Mouse (Mus musculus) intestine, postnatal 0 days (tissue): ENCODE data around the gene Sumo2. TPM values are rescaled to one million over a fixed set of nuclear protein-coding genes. Genes with fewer than 3 reads are reported as not detected.
A peak's percentile ranks its signal among the peaks of the same experiment; 100 is the strongest.
"Not testable (repeated sequence)": the region's sequence is repeated elsewhere in the genome, so short reads cannot be mapped to it uniquely, and the experiment has no call there.

Experiments used
- ATAC-seq: fragments of 200-750 bp; cut with Nextera tagmentation; 2 replicates; pipeline ENCODE4 v1.8.0; 2017; ENCODE audit warnings: mild to moderate bottlenecking, moderate TSS enrichment, moderate library complexity
- H3K27ac ChIP-seq: fragments of 300-500 bp; sonication (generic); 2 replicates; pipeline ENCODE4 v1.5.1; 2014; ENCODE audit warnings: mild to moderate bottlenecking, low read depth, low read length, moderate library complexity
- H3K27me3 ChIP-seq: fragments of 300-500 bp; sonication (generic); replicated peaks from 2 replicates; pipeline ENCODE4 v1.6.1; 2014; ENCODE audit warnings: low read length, mixed read lengths; ENCODE audit not compliant: control insufficient read depth, insufficient read depth
- H3K36me3 ChIP-seq: fragments of 300-500 bp; sonication (generic); 2 replicates; pipeline ENCODE4 v1.6.1; 2014; ENCODE audit warnings: mild to moderate bottlenecking, moderate library complexity; ENCODE audit not compliant: control insufficient read depth, insufficient read depth
- H3K4me1 ChIP-seq: fragments of 300-500 bp; sonication (generic); replicated peaks from 2 replicates; pipeline ENCODE4 v1.6.1; 2014; ENCODE audit warnings: antibody characterized with exemption, low read length, mixed read lengths; ENCODE audit not compliant: control insufficient read depth, insufficient read depth
- H3K4me2 ChIP-seq: fragments of 300-500 bp; sonication (generic); replicated peaks from 2 replicates; pipeline ENCODE4 v1.6.1; 2014; ENCODE audit warnings: low read depth, mild to moderate bottlenecking, moderate library complexity
- H3K4me3 ChIP-seq: fragments of 300-500 bp; sonication (generic); 2 replicates; pipeline ENCODE4 v1.5.1; 2014; ENCODE audit warnings: low read depth, low read length
- H3K9ac ChIP-seq: fragments of 300-500 bp; sonication (generic); 2 replicates; pipeline ENCODE4 v1.6.1; 2014; ENCODE audit warnings: mild to moderate bottlenecking, low read depth, low read length
- H3K9me3 ChIP-seq: fragments of 300-500 bp; sonication (generic); 2 replicates; pipeline ENCODE4 v1.6.1; 2016; ENCODE audit warnings: mixed run types; ENCODE audit not compliant: control insufficient read depth
- CTCF ChIP-seq: sonication (generic); IDR thresholded peaks from 2 replicates; pipeline ENCODE4 v1.5.1; 2016; ENCODE audit warnings: low read depth, mild to moderate bottlenecking, control low read depth, antibody characterized with exemption, moderate library complexity
- WGBS: fragments of 180-500 bp; shearing (Covaris S2); extraction: QIAGEN DNeasy Blood & Tissue Kit; methylation state at CpG from one replicate; pipeline ENCODE4 v1.1.7; 2014; 5-methylcytosine and 5-hydroxymethylcytosine counted together
- polyA plus RNA-seq: library from polyadenylated mRNA; unstranded; fragments of >200 nt; fragmentation: Nextera tagmentation; extraction: Ambion mirVana; gene quantifications from 2 replicates; pipeline ENCODE4 v1.2.1, GENCODE M21; 2015

The Sumo2 gene
- polyA plus RNA-seq, 1 experiment from 2014 or later, result 404 TPM

GRCm38 (mm10) chr11:115536856-115537568 lies 936 bp upstream of the Sumo2 start:
- Histone ChIP-seq H3K4me3 (peak overlapping the region; percentile 90), H3K27me3 (no peaks in the 10 kb centered on the region), H3K36me3 (peaks cover 17% of the 10 kb centered on the region), H3K9me3 (no peaks in the 10 kb centered on the region), H3K27ac (peak overlapping the region; percentile 99), H3K4me2 (peak overlapping the region; percentile 87), H3K9ac (0 out of 2 replicates have a peak overlapping the region, but pooled peaks have one; percentile 95), H3K4me1 (no peaks in the 10 kb centered on the region)
- no peak for ATAC-seq
- no peak for TF ChIP-seq CTCF
- WGBS, result 89% methylated on average over 10 of the region's 10 CpGs

DNA sequence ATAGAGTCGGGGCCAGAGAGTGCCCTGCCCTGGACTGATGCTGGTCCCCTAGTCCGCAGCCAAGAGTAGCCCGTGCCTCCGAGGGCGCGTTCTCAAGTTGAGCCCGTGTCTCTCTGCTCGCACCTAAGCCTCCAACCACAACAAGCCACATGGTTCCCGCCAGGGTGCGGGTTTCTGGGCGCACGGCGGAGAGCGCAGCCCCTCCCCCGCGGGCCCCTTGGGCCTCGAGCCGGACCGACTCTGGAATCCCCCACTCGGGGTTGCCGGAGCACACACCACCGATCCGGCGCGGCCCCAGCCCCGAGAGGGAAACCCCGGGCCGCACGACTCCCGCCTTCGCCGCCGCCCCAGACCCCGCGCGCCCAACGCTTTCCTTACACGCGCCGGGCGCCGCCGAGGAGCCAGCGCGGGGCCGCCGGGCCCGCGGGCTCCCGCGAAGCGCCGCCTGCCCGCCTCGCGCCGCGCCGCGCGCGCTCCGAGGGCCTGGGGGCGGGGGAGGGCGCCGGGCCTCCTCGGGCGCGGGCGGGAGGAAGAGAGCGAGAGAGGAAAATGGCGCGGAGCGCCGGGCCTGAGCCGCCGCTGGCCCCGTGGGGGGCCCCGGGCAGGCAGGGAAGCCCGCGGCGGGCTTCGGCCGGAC lies 557 bp downstream of the Sumo2 start:
- H3K4me2 ChIP-seq, result peak overlapping the region; percentile 87
- no peaks in the 10 kb centered on the region for H3K9me3 ChIP-seq
- no peaks in the 10 kb centered on the region for H3K4me1 ChIP-seq
- no peak for TF ChIP-seq CTCF
- H3K27ac ChIP-seq, result peak overlapping the region; percentile 99
- ATAC-seq, result peak; percentile 71
- H3K27me3 ChIP-seq, result no peaks in the 10 kb centered on the region
- under 1% methylated on average over 78 of the region's 84 CpGs for WGBS
- peak overlapping the region; percentile 95 for H3K9ac ChIP-seq
- peak overlapping the region; percentile 90 for H3K4me3 ChIP-seq
- H3K36me3 ChIP-seq, result peaks cover 27% of the 10 kb centered on the region

GRCm38 (mm10) chr11:115534759-115535371 lies 1.2 kb downstream of the Sumo2 start:
- peak overlapping the region; percentile 87 for H3K4me2 ChIP-seq
- no peaks in the 10 kb centered on the region for H3K4me1 ChIP-seq
- ATAC-seq, result no peak
- H3K9ac ChIP-seq, result peak overlapping the region; percentile 95
- no peak for TF ChIP-seq CTCF
- peak overlapping the region; percentile 99 for H3K27ac ChIP-seq
- no peaks in the 10 kb centered on the region for H3K27me3 ChIP-seq
- peaks cover 31% of the 10 kb centered on the region for H3K36me3 ChIP-seq
- H3K4me3 ChIP-seq, result peak overlapping the region; percentile 90
- no peaks in the 10 kb centered on the region for H3K9me3 ChIP-seq
- WGBS, result 3% methylated on average over 11 of the region's 11 CpGs

DNA sequence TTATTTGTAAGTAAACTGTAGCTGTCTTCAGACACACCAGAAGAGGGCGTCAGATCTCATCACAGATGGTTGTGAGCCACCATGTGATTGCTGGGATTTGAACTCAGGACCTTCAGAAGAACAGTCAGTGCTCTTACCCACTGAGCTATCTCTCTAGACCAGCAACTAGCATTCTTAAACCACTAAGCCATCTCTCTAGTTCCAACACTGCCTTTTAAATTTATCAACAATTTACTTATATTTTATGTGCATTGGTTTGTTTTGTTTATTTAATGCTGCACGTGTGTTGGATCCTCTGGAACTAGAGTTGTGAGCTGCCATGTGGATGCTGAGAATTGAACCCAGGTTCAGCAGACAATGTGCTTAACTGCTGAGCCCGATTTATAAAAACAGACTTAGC lies 9.6 kb downstream of the Sumo2 start:
- not testable (repeated sequence) for H3K4me1 ChIP-seq, H3K4me2 ChIP-seq, H3K27ac ChIP-seq, H3K9me3 ChIP-seq, H3K4me3 ChIP-seq, H3K9ac ChIP-seq, ATAC-seq, H3K27me3 ChIP-seq
- WGBS, result 74% methylated on average over 3 of the region's 3 CpGs
- H3K36me3 ChIP-seq, result peaks cover 61% of the 10 kb centered on the region

DNA sequence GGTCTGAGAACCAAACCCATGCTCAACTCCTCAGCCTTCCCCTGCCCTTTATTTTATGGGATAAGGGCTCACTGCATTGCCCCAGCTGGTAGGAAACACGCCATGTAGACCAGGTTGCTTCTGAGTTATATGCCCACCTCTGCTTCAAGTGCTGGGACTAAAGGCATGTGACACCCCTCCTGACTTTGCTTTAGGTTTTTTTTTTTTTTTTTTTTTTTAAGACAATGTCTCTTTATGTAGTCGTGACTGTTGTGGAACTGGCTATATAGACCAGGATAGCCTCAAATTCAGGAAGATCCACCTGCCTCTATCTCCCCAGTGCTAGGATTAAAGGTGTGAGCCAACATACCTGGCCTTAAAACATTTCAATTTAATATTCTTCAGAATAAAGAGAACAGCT lies 13.4 kb downstream of the Sumo2 start:
- no peak for ATAC-seq
- no peak overlapping the region for H3K4me3 ChIP-seq
- H3K4me1 ChIP-seq, result no peaks in the 10 kb centered on the region
- 77% methylated on average over 2 of the region's 2 CpGs for whole genome bisulfite sequencing
- no peak overlapping the region for H3K27ac ChIP-seq
- no peaks in the 10 kb centered on the region for H3K9me3 ChIP-seq
- no peak overlapping the region for H3K9ac ChIP-seq
- peaks cover 40% of the 10 kb centered on the region for H3K36me3 ChIP-seq
- TF ChIP-seq CTCF, result no peak
- no peaks in the 10 kb centered on the region for H3K27me3 ChIP-seq
- no peak overlapping the region for H3K4me2 ChIP-seq

GRCm38 (mm10) chr11:115522238-115522637 lies 13.8 kb downstream of the Sumo2 start:
- H3K27ac ChIP-seq, result no peak overlapping the region
- 85% methylated on average over 2 of the region's 2 CpGs for WGBS
- no peaks in the 10 kb centered on the region for H3K4me1 ChIP-seq
- no peak overlapping the region for H3K4me3 ChIP-seq
- no peak for TF ChIP-seq CTCF
- peaks cover 40% of the 10 kb centered on the region for H3K36me3 ChIP-seq
- H3K9me3 ChIP-seq, result no peaks in the 10 kb centered on the region
- H3K9ac ChIP-seq, result no peak overlapping the region
- no peak overlapping the region for H3K4me2 ChIP-seq
- ATAC-seq, result peak; percentile 16; the same call in 1 of the 2 replicates
- H3K27me3 ChIP-seq, result no peaks in the 10 kb centered on the region
